Mouse (Mus musculus): Measurements from ENCODE around the gene Kcnk4. TPM values are rescaled to one million over a fixed set of nuclear protein-coding genes. Genes with fewer than 3 reads are reported as not detected.
A peak's percentile ranks its signal among the peaks of the same experiment; 100 is the strongest.

Gene Kcnk4
- polyA plus RNA-seq, 1 experiment from 2014 or later = 0.05 TPM

DNA sequence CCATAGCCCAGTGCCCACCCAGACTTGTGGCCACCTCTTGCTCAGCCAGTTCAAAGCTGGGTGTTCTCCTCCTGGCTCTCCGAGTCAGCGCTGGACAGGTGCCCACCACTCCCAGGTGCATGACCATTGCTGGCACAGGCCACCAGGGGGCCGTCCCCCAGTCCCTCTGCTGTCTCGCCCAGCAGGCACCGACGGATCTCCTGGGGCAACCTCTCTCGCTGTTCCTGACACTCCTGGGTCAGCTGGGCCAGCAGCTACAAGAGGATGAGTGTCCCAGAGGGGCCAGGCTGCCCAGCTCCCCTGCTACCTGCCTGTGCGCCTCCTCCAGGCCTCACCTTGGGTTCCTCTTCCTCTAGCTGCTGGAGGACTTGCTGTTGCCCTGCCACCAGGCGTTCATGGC lies 19.7 kb upstream of the Kcnk4 start:
- Histone ChIP-seq H3K27me3 (replicated peaks) (no peaks in the 10 kb centered on the region), H3K27ac (0 out of 2 replicates have a peak overlapping the region, but pooled peaks have one; percentile 2), H3K4me1 (peaks cover 44% of the 10 kb centered on the region), H3K4me2 (no peak overlapping the region), H3K4me3 (no peak overlapping the region), H3K36me3 (peaks cover 55% of the 10 kb centered on the region), H3K9me3 (replicated peaks) (no peaks in the 10 kb centered on the region), H3K9ac (no peak overlapping the region)
- WGBS (ENCODE audit: insufficient replicate concordance) = 67% methylated on average over 9 of the region's 9 CpGs
- ATAC-seq = no peak

DNA sequence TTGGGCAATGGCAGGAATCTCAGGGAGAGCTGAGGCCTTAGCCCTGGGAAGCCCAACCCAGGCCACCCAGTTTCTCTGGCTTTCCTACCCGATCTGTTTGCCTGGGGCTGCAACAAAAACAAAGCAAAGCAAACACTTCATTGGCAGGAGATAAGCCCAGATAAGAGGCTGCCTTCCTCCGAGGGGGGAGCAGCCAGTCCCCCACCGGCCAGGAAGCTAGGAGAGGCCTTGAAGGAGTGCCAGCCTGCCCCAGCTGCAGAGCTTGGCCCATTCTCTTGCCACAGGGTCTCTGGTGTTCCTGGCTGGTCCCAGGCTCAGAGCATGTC lies 18.4 kb upstream of the Kcnk4 start:
- no peaks in the 10 kb centered on the region for H3K9me3 ChIP-seq (replicated peaks)
- H3K27ac ChIP-seq = peak overlapping the region; percentile 93
- H3K36me3 ChIP-seq = peaks cover 45% of the 10 kb centered on the region
- H3K27me3 ChIP-seq (replicated peaks) = no peaks in the 10 kb centered on the region
- H3K4me3 ChIP-seq = peak overlapping the region; percentile 70
- WGBS (ENCODE audit: insufficient replicate concordance) = 1% methylated on average over 3 of the region's 3 CpGs
- peak overlapping the region; percentile 99 for H3K4me2 ChIP-seq
- peak overlapping the region; percentile 81 for H3K9ac ChIP-seq
- peaks cover 50% of the 10 kb centered on the region for H3K4me1 ChIP-seq
- peak; percentile 5; the same call in 1 of the 2 replicates for ATAC-seq

DNA sequence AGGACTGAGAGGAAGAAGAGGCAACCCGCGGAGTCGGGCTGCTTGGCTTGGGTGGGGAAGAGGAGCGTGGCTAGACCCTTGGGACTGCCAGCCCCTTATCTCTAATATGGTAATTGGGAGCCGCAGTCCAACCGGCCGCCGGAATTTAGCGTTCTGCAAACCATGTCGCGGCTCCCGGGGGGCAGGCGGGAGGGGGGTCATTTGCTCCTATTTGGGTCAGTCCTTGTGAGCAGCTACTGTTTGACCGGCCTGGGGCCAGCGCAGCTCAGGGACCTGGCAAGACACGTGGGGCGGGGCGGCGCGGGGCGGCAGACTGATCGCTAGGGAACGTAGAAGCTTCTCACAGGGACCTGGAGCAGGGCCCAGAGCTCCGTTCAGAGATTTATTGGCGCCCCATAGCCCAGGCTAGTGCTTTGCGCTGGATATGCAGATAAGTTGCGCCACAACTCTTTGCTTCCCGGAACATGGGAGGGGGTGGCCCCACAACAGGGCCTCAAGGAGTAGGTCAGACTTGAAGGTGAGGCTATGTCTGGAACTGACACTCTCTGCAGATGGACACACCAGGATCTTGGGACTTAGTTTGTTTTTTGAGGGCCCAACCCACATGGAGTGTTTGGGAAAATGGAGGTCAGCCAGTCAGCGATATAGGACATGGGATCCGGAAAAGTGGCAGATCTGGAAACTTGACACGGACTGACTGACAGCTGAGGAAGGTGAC lies 17.8 kb upstream of the Kcnk4 start:
- H3K27ac ChIP-seq = peak overlapping the region; percentile 93
- H3K9me3 ChIP-seq (replicated peaks) = no peaks in the 10 kb centered on the region
- peak; percentile 31 for ATAC-seq
- H3K36me3 ChIP-seq = peaks cover 40% of the 10 kb centered on the region
- H3K4me3 ChIP-seq = peak overlapping the region; percentile 70
- WGBS (ENCODE audit: insufficient replicate concordance) = 2% methylated on average over 31 of the region's 31 CpGs
- peaks cover 51% of the 10 kb centered on the region for H3K4me1 ChIP-seq
- H3K4me2 ChIP-seq = peak overlapping the region; percentile 99
- peak overlapping the region; percentile 81 for H3K9ac ChIP-seq
- H3K27me3 ChIP-seq (replicated peaks) = no peaks in the 10 kb centered on the region

DNA sequence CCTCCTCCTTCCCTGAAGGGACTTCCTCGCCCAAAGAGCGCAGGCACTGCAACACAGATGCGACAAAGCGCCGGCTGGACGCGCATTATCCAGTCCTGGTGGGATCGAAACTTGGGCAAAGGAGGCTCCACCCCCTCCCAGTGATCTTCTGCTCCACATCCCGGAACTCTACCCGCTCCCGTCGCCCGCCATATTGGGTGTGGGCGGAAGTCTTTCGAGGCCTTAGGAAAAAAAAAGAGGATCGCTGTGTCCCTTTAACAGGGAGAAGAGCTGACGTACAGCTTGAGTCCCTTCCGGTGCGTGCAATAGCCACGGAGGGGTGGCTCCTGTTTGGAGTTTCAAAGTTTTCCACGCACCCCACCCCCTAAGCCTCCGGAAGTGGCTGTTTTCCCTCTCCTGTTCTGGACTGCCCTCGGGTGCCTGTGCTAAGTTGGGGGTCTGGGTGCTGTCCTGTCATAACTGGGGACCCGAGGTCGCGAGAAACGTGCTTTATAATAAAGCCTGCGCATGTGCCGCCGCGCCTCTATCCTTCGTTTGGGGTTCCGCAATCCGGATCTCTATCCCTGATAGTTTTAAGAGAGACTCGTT lies 17.2 kb upstream of the Kcnk4 start:
- peak overlapping the region; percentile 81 for H3K9ac ChIP-seq
- H3K36me3 ChIP-seq = peaks cover 37% of the 10 kb centered on the region
- peak; percentile 71 for ATAC-seq
- under 1% methylated on average over 35 of the region's 35 CpGs for WGBS (ENCODE audit: insufficient replicate concordance)
- peaks cover 51% of the 10 kb centered on the region for H3K4me1 ChIP-seq
- no peaks in the 10 kb centered on the region for H3K9me3 ChIP-seq (replicated peaks)
- no peaks in the 10 kb centered on the region for H3K27me3 ChIP-seq (replicated peaks)
- H3K4me3 ChIP-seq = peak overlapping the region; percentile 70
- peak overlapping the region; percentile 93 for H3K27ac ChIP-seq
- peak overlapping the region; percentile 99 for H3K4me2 ChIP-seq

DNA sequence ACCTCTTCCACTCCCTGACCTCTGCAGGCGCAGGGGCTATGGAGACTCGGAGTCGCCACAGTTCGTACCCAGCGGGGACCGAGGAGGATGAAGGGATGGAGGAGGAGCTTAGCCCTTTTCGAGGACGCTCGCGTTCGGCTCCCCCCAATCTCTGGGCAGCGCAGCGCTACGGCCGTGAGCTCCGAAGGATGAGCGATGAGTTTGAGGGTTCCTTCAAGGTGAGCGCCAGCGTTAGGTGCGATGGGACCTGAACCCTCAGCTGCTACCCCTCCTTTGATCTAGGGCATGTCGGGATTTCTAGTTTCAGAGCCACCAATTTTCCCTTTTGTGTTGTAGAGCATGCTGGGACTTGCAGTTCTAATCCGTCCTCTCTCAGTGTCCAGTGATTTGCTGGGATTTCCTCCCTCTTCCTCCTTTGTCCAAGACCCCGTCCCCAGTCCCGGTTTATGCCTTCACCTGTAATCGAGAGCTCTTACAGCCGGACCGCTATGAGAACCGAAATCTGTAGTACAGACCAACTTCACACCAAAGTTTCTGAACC lies 16.4 kb upstream of the Kcnk4 start:
- peak overlapping the region; percentile 70 for H3K4me3 ChIP-seq
- peak overlapping the region; percentile 99 for H3K4me2 ChIP-seq
- H3K9ac ChIP-seq = peak overlapping the region; percentile 81
- H3K36me3 ChIP-seq = peaks cover 37% of the 10 kb centered on the region
- H3K9me3 ChIP-seq (replicated peaks) = no peaks in the 10 kb centered on the region
- H3K27me3 ChIP-seq (replicated peaks) = no peaks in the 10 kb centered on the region
- WGBS (ENCODE audit: insufficient replicate concordance) = under 1% methylated on average over 28 of the region's 28 CpGs
- H3K27ac ChIP-seq = peak overlapping the region; percentile 93
- H3K4me1 ChIP-seq = peaks cover 51% of the 10 kb centered on the region
- peak; percentile 31 for ATAC-seq

DNA sequence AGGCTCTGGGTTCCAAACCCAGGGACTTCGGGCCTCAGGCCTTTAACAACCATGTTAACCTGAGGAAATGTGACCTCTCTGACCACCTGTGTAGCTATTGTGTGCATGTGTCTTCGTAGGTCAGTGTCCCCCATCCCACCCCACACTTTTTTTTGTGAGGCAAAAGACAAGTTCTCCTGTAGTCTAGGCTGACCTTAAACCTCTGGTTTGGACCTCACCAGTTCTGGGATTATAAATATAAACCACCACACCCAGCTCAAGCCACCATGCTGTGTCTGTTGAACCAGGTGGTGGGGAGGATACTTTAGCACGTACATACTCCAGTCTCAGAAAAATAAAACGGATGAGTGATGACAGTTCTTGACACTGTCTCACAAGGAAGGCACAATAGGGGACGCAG lies 15.6 kb upstream of the Kcnk4 start:
- no peak for ATAC-seq
- H3K4me3 ChIP-seq = peak overlapping the region; percentile 70
- peak overlapping the region; percentile 99 for H3K4me2 ChIP-seq
- no peak overlapping the region; the same call in 1 of the 2 replicates for H3K27ac ChIP-seq
- no peak overlapping the region for H3K9ac ChIP-seq
- no peaks in the 10 kb centered on the region for H3K27me3 ChIP-seq (replicated peaks)
- WGBS (ENCODE audit: insufficient replicate concordance) = 63% methylated on average over 5 of the region's 5 CpGs
- peaks cover 36% of the 10 kb centered on the region for H3K36me3 ChIP-seq
- H3K4me1 ChIP-seq = peaks cover 51% of the 10 kb centered on the region
- H3K9me3 ChIP-seq (replicated peaks) = no peaks in the 10 kb centered on the region

DNA sequence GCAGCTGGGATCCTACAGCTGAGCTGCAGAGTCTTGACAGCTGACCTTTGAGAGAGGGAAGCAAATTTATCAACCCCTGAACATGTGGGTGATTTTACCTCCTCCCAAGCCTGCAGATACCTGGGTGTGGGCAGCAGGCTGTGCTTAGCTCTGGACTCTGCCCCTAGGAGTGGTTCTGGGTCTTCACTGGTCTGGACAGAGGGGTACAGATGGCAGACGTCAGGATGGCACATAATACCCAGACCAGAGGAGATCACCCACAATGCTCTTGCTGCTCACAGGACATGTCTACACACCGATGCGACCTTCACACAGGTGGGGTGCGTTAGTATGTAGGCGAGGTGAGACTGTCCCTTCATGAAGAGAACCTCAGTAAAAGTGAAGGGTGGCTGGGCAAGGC lies 15.2 kb upstream of the Kcnk4 start:
- no peak overlapping the region for H3K4me3 ChIP-seq
- no peak overlapping the region for H3K9ac ChIP-seq
- H3K27ac ChIP-seq = no peak overlapping the region
- H3K27me3 ChIP-seq (replicated peaks) = no peaks in the 10 kb centered on the region
- 0 out of 2 replicates have a peak overlapping the region, but pooled peaks have one; percentile 99 for H3K4me2 ChIP-seq
- H3K36me3 ChIP-seq = peaks cover 36% of the 10 kb centered on the region
- peaks cover 51% of the 10 kb centered on the region for H3K4me1 ChIP-seq
- H3K9me3 ChIP-seq (replicated peaks) = no peaks in the 10 kb centered on the region
- no peak for ATAC-seq
- WGBS (ENCODE audit: insufficient replicate concordance) = 84% methylated on average over 5 of the region's 5 CpGs

DNA sequence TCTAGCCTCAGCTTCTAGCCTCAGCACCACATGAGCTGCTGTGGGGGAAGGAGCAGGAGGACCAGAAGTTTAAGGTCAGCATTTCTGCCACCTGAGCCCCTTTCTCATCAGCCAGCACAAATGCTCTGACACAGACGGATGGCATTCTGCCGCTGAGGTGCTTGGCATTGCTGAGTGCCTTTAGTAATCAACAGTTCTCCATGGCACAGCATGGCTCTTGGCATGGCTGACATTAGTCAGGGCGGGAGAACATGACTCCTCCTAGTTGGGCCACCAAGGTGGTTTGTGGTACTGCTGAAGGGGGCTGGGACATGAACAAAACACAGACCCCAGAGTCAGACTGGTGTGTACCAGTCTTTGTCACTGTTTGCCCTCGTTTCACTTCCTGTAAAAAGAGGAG lies 13.9 kb upstream of the Kcnk4 start:
- Histone ChIP-seq H3K9me3 (replicated peaks) (no peaks in the 10 kb centered on the region), H3K4me2 (no peak overlapping the region), H3K4me1 (peaks cover 53% of the 10 kb centered on the region), H3K4me3 (no peak overlapping the region), H3K27ac (peak overlapping the region; percentile 31; the same call in 1 of the 2 replicates), H3K36me3 (peaks cover 28% of the 10 kb centered on the region), H3K27me3 (replicated peaks) (no peaks in the 10 kb centered on the region), H3K9ac (no peak overlapping the region)
- 69% methylated on average over 4 of the region's 4 CpGs for WGBS (ENCODE audit: insufficient replicate concordance)
- no peak for ATAC-seq

DNA sequence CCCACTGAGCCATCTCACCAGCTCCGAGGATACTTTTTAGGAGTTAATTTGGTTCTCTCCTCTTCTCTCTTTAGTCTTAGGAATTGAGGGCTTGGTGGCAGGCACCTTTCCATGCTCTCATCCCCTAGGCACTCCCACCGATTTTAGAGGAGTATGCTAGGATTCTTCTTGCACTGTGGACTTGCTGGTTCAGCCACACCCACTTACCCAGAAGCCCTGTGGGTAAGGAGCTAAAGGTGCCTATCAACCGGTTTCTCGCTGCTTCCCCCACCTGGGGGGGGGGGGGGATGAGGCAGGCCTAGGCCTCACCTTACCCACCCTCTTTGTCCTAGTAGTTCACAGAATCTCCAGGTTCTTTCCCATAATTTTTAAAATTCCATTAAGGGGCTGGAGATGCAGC lies 13.4 kb upstream of the Kcnk4 start:
- peaks cover 53% of the 10 kb centered on the region for H3K4me1 ChIP-seq
- 53% methylated on average over 4 of the region's 4 CpGs for WGBS (ENCODE audit: insufficient replicate concordance)
- H3K36me3 ChIP-seq = peaks cover 26% of the 10 kb centered on the region
- H3K27me3 ChIP-seq (replicated peaks) = no peaks in the 10 kb centered on the region
- H3K9ac ChIP-seq = no peak overlapping the region
- H3K4me2 ChIP-seq = no peak overlapping the region
- no peak for ATAC-seq
- peak overlapping the region; percentile 31; the same call in 1 of the 2 replicates for H3K27ac ChIP-seq
- H3K4me3 ChIP-seq = no peak overlapping the region
- H3K9me3 ChIP-seq (replicated peaks) = no peaks in the 10 kb centered on the region

DNA sequence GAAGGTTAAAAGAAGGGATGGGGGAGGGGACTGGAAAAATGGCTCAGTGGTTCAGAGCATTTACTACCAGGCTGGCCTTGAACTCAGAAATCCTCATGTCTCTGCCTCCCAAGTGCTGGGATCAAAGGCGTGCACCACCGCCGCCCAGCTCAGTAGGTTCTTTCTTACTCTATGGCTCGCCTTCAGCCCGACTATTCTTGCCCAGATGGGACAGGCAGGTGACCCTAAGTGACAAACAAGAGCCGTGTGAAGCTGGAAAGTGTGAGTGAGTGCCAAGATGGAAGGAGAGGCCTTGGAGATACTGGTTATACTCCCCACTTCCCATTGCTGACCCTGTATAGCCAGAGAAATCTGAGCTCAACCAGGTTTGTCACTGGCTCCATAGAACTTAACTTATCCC lies 9.4 kb upstream of the Kcnk4 start:
- Histone ChIP-seq H3K27me3 (replicated peaks) (no peaks in the 10 kb centered on the region), H3K9ac (no peak overlapping the region), H3K27ac (no peak overlapping the region), H3K4me2 (no peak overlapping the region), H3K36me3 (peaks cover 26% of the 10 kb centered on the region), H3K4me3 (no peak overlapping the region), H3K4me1 (peaks cover 37% of the 10 kb centered on the region), H3K9me3 (replicated peaks) (no peaks in the 10 kb centered on the region)
- no peak for ATAC-seq
- WGBS (ENCODE audit: insufficient replicate concordance) = 90% methylated on average over 6 of the region's 6 CpGs

DNA sequence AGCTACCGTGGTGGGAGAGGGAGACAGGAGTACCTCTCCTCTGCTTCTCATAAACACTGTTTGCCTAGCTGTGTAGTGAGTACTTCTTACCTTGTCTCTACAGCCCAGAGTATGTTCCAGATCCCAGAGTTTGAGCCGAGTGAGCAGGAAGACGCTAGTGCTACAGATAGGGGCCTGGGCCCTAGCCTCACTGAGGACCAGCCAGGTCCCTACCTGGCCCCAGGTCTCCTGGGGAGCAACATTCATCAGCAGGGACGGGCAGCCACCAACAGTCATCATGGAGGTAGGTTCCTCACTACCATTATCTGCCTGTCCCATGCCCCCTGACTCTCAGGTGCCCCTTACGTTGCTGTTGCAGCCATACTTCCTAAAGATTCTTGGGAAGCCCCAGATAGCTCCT lies 8.4 kb upstream of the Kcnk4 start:
- Histone ChIP-seq H3K4me1 (peaks cover 32% of the 10 kb centered on the region), H3K9me3 (replicated peaks) (no peaks in the 10 kb centered on the region), H3K4me3 (peak overlapping the region; percentile 88), H3K9ac (peak overlapping the region; percentile 86), H3K27me3 (replicated peaks) (peaks cover 8% of the 10 kb centered on the region), H3K36me3 (peaks cover 22% of the 10 kb centered on the region), H3K4me2 (peak overlapping the region; percentile 98), H3K27ac (peak overlapping the region; percentile 94)
- ATAC-seq = peak; percentile 14
- 21% methylated on average over 5 of the region's 5 CpGs for WGBS (ENCODE audit: insufficient replicate concordance)

DNA sequence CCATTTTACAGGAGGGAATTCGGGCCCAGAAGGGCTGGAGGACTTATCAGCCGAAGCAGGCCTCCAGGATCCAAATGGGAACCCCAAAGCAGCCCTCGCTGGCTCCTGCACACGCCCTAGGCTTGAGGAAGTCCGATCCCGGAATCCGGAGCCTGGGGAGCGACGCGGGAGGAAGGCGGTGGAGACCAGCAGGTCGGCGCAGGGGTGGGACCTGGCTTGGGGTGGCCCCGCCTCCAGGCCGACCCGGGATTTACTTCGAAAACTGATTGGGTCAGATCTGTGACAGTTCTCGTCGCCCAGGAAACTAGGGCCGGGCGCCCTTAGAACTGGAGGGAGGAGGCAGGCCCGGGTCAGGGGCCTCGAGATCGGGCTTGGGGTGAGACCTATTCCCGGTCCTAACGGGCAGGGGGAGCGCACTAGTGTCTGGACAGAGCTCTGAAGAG lies 8.0 kb upstream of the Kcnk4 start, which contains the start of gene Gpr137:
Gene Gpr137 (minus strand): TSS at position 232 of the 443 bp plus-strand sequence.
- Histone ChIP-seq H3K27ac (peak within 1 kb of the TSS; percentile 94), H3K27me3 (replicated peaks) (peaks cover 11% of the 10 kb centered on the region), H3K4me1 (peaks cover 30% of the 10 kb centered on the region), H3K4me2 (peak within 1 kb of the TSS; percentile 98), H3K9me3 (replicated peaks) (no peaks in the 10 kb centered on the region), H3K4me3 (peak within 1 kb of the TSS; percentile 88), H3K9ac (peak within 1 kb of the TSS; percentile 86), H3K36me3 (peaks cover 22% of the 10 kb centered on the region)
- under 1% methylated on average over 27 of the region's 27 CpGs for WGBS (ENCODE audit: insufficient replicate concordance)
- ATAC-seq = peak; percentile 91

All from liver, embryonic 12.5 days (tissue).